Mouse (Mus musculus) liver, embryonic 14.5 days (tissue): ENCODE measurements around the gene Gm27179.
"Not testable (repeated sequence)": the region's sequence is repeated elsewhere in the genome, so short reads cannot be mapped to it uniquely, and the experiment has no call there.

Experiments used
- CTCF ChIP-seq: IDR thresholded peaks from 2 replicates; pipeline ENCODE4 v1.5.1; 2016; ENCODE audit warnings: antibody characterized with exemption, low read depth, control low read depth
- EP300 ChIP-seq: IDR thresholded peaks from 2 replicates; pipeline ENCODE4 v1.6.1; 2016; ENCODE audit warnings: antibody characterized with exemption, low read depth

DNA sequence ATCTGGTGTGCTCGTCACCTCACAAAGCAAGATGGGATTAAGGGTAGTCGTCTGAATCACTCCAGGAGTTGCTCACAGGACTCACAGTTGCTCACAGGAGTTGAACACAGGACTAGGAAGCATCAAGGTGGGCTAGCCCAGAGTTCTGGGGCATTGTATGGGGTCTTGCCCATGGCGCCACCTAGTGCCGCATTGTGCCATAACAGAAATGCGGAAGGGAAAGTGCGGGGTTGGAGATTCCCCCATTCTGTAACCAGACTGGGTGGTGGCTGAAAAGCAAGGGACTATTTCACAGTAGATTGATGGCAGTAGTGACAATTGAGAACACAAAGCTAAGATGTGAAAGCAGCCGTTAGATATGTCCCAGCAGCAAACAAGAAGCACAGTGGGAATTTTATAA is 30.3 kb upstream of the Gm27179 start:
- TF ChIP-seq CTCF, EP300: not testable (repeated sequence)
